Mouse (Mus musculus) mesoderm, embryonic 11.5 days (tissue): ENCODE data around the gene Ppm1h.

Source experiments
- DNase-seq: peaks from one replicate; pipeline ENCODE4 v3.0.0-alpha.2; 2012; ENCODE audit warnings: low read depth, low spot score

Gene Ppm1h

GRCm38 (mm10) chr10:122768893-122769341 is 90.4 kb downstream of the Ppm1h start:
- DNase-seq = peak; percentile 53

- DNase-seq = no peak
These were observed 91.8 kb downstream of the Ppm1h start for GRCm38 (mm10) chr10:122770337-122770736.

- DNase-seq = no peak
These were observed 92.4 kb downstream of the Ppm1h start for GRCm38 (mm10) chr10:122770987-122771386.

- DNase-seq = no peak
These were observed 95.6 kb downstream of the Ppm1h start for GRCm38 (mm10) chr10:122774169-122774568.

DNA sequence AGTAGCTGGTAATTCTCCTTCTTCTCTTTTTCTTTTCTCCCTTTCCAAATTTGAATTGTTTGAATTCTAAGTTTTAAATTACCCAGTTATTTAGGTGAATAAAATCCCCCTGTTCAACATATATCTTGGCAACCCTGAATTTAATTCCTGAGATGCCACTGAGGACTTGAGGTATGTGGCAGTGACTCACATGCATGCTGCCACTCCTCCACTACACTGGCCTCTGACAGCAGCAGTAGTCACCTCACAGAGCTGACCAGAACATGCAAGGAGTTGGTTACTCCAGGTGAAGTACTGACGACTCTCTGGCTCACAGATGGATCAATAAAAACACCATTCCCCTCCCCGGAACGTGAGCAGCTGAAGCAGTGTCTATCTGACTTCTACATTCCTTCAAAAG is 98.9 kb downstream of the Ppm1h start:
- DNase-seq = no peak

DNA sequence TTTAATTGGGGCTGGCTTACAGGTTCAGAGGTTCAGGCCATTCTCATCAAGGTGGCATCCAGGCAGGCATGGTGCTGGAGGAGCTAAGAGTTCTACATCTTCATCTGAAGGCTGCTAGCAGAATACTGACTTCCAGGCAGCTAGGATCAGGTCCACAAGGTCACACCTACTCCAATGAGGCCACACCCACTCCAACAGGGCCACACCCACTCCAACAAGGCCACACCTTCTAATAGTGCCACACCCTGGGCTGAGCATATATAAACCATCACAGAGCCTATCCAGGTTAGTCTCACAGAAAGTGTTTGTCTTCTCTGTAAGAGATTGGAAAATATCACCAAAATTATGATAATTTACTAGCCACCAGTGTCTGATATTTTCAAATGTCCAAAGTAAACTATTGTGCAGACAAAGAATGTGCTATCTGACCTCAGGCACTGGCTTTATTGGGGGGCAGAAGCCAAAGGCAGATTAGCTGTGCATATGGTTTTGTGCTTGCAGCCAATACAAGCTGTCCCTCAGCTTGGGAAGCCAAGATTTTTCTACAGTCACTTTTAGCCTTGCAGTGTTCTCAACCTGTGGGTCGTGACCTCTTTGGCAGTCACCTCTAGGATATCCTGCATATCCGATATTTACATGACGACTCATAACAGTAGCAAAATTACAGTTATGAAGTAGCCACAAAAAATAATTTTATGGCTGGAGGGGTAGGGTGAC is 99.5 kb downstream of the Ppm1h start:
- DNase-seq = no peak

DNA sequence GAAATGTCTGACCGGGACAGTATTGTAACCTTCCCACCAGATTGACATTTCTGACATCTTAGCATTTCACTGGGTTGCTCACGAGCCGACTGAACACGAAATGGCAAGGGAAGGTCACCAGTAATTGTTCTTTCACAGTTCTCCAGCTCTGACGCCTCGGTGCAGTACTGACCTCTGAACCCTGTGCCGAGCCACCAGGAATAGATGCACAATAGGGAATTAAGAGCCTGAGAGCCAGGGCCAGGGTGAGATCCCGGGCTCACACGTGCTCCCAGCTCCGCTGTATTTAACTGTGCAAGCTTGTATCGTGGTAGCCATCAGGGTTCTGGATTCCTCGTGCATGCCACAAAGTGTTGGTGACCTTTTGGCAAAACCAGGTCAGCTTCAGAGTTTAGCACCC is 100.8 kb downstream of the Ppm1h start:
- DNase-seq = peak; percentile 54

- peak; percentile 43 for DNase-seq
These were observed 104.2 kb downstream of the Ppm1h start for GRCm38 (mm10) chr10:122782755-122783154.

- no peak for DNase-seq
These were observed 111.1 kb downstream of the Ppm1h start for GRCm38 (mm10) chr10:122789648-122790170.

DNA sequence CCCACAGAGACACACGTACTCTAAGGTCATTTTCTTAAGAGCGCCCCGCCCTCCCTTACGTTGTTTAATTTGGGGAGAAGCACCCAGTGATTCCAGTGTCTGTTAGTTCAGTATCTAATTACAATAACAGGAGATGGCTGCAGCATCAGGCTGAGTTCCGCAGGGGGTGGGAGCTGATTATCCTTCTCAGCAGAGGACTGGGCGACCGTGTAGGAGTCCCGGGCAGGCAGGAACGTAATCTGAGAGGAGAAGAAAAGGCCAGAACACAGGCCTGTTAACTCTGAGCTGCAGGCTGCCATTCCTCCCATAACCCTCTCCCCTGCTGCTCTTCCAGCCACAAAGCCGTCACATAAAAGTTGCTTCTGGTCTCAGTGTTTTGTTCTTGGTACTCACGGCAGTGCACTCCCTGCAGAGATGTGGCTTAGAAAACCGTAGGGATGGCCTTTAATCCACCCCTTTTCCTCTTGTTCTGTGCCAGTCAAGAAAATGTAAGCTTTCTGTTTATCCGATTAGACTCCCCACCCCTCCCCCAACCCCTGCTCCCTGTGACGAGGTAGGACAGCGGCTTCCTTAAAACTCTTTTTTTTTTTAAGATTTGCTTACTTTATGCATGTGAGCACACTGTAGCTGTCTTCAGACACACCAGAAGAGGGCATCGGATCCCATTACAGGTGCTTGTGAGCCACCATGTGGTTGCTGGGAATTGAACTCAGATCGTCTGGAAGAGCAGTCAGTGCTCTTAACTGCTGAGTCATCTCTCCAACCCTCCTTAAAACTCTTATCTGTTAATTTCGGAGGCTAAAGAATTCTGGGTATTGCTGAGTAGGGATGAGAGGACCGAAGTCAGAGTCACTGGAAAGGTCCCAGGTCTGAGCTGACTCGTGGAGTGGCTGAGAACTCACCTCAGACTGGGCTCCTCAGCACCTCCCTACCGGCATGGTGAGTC is 113.7 kb downstream of the Ppm1h start:
- peak; percentile 63 for DNase-seq

DNA sequence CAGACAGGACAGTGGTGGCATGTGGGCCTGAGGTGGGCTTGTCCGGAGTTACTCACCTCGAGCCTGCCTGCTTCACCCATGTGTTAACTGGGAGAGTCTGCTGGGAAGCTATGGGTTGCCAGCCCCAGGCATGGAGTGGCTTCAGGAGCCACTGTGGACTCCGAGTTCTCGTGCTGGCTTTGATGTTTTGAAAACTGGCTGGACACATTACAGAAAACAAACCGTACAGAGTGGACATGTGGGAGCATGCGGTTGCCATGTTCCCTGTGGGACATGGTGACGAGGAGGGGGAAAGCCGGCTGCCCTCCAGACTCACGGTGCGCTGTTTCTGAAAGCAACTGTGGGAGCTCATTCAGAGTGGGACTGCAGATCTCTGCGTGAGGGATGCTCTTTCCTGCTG is 114.6 kb downstream of the Ppm1h start:
- no peak for DNase-seq

- DNase-seq = peak; percentile 87
These were observed 115.8 kb downstream of the Ppm1h start for GRCm38 (mm10) chr10:122794187-122794850.

GRCm38 (mm10) chr10:122797955-122798354 is 119.4 kb downstream of the Ppm1h start:
- no peak for DNase-seq

DNA sequence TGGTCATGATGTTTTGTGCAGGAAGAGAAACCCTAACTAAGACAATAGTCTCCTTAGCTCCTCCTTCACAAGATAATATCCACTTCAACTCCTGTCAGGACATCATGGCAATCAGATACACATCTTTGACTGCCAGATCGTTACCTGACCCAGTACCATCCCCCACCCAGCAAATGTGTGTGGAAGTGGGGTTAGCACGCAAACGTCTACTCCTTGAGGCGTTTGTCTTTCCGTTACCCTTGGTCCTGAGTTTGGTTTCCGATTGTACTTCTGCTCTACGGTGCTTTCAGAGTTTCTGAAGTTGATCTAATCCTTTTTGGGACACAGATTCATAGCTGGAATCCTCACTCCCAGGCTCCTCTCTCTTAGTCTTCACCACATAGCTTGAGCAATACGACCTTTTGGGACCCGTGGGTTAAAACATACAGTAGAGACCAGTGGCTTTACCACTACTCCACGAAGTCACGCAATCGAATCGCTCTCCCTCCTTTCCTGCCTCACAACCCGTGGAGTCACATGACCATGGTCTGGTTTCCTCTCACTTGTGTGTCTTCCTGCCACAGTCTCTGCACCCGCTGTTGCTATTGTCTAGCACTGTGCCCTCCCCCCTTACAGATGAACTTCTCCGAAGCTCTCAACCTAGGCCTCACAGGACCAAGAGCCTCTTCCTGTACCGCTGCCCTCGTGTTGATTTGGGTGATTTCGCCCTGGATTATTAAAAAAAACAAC is 121.6 kb downstream of the Ppm1h start:
- DNase-seq = no peak

DNA sequence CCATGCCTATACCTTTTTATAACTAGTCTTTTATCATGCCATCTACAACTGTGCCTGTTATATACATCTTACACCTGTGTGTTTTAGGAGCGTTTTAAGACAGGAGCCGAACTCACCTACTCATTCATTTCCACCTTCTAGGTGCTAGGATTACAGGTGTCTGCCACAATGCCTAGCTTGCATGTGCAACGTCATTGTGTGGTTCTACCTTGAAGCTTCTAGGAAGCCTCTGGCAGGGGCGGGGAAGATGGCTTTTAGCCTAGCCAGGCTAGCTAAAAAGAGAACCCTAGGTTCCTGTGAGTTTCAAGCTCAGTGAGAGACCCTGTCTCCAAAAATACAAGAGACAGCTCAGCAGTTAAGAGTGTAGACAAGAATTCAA is 122.2 kb downstream of the Ppm1h start:
- no peak for DNase-seq

- DNase-seq = no peak
These were observed 123.7 kb downstream of the Ppm1h start for GRCm38 (mm10) chr10:122802218-122802617.

- DNase-seq = no peak
These were observed 124.3 kb downstream of the Ppm1h start for GRCm38 (mm10) chr10:122802901-122803300.

DNA sequence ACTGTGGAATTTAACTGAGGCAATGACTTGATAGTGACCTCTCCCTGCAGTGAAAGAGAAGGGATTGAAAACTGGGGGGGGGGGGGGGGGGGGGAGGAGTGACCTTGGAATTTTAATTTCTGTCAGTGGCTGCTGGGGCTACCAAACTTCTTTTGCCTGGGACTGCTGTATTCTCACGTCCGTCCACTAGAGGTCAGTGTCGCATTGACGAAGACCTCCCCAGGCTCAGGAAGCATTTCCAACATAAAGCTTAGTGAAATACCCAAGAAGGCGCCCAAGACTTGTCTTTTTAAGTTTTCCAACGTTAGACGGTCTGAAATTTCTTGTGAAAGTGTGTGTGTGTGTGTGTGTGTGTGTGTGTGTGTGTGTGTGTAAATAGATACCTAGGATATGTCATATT is 125.3 kb downstream of the Ppm1h start:
- peak; percentile 87 for DNase-seq

- DNase-seq = no peak
These were observed 127.3 kb downstream of the Ppm1h start for GRCm38 (mm10) chr10:122805866-122806265.

GRCm38 (mm10) chr10:122807127-122808105 is 128.9 kb downstream of the Ppm1h start:
- peak; percentile 87 for DNase-seq
